Mouse (Mus musculus): ENCODE data around the gene Trim44. TPM values are rescaled to one million over a fixed set of nuclear protein-coding genes. Genes with fewer than 3 reads are reported as not detected.

Trim44 gene
- polyA plus RNA-seq, 1 experiment from 2014 or later, result 29.9 TPM

- no peak overlapping the region for H3K27ac ChIP-seq
- no peaks in the 10 kb centered on the region for H3K9me3 ChIP-seq
- 39% methylated on average over 8 of the region's 8 CpGs for WGBS
- H3K4me2 ChIP-seq, result no peak overlapping the region
- no peaks in the 10 kb centered on the region for H3K36me3 ChIP-seq
- H3K4me3 ChIP-seq, result no peak overlapping the region
- no peaks in the 10 kb centered on the region for H3K4me1 ChIP-seq
- ATAC-seq (ENCODE audit: insufficient number of reproducible peaks, insufficient read depth, low FRiP score, low TSS enrichment, low read depth), result no peak
- no peak overlapping the region for H3K9ac ChIP-seq
- peaks cover 4% of the 10 kb centered on the region; the same call in 1 of the 2 replicates for H3K27me3 ChIP-seq
These were observed 29.9 kb upstream of the Trim44 start for GRCm38 (mm10) chr2:102437357-102438030.

GRCm38 (mm10) chr2:102433879-102434278 is 26.3 kb upstream of the Trim44 start:
- no peak for ATAC-seq (ENCODE audit: insufficient number of reproducible peaks, insufficient read depth, low FRiP score, low TSS enrichment, low read depth)
- H3K27ac ChIP-seq, result no peak overlapping the region
- H3K4me3 ChIP-seq, result no peak overlapping the region

GRCm38 (mm10) chr2:102431084-102431483 is 23.5 kb upstream of the Trim44 start:
- no peak for ATAC-seq (ENCODE audit: insufficient number of reproducible peaks, insufficient read depth, low FRiP score, low TSS enrichment, low read depth)
- WGBS, result 56% methylated on average over 3 of the region's 4 CpGs
- no peak overlapping the region for H3K4me3 ChIP-seq
- H3K9me3 ChIP-seq, result no peaks in the 10 kb centered on the region
- no peak overlapping the region for H3K9ac ChIP-seq
- H3K27ac ChIP-seq, result no peak overlapping the region
- H3K36me3 ChIP-seq, result no peaks in the 10 kb centered on the region
- no peaks in the 10 kb centered on the region for H3K4me1 ChIP-seq
- no peaks in the 10 kb centered on the region for H3K27me3 ChIP-seq
- H3K4me2 ChIP-seq, result no peak overlapping the region

More at GRCm38 (mm10) chr2:102433879-102434278, 26.3 kb upstream of the Trim44 start:
- Histone ChIP-seq H3K36me3 (no peaks in the 10 kb centered on the region), H3K27me3 (no peaks in the 10 kb centered on the region), H3K4me1 (no peaks in the 10 kb centered on the region), H3K9me3 (no peaks in the 10 kb centered on the region), H3K9ac (no peak overlapping the region), H3K4me2 (no peak overlapping the region)
- WGBS, result 77% methylated on average over 1 of the region's 1 CpGs

- Histone ChIP-seq H3K9ac (no peak overlapping the region), H3K36me3 (no peaks in the 10 kb centered on the region), H3K27me3 (no peaks in the 10 kb centered on the region), H3K4me3 (no peak overlapping the region), H3K9me3 (no peaks in the 10 kb centered on the region), H3K27ac (no peak overlapping the region), H3K4me2 (no peak overlapping the region), H3K4me1 (no peaks in the 10 kb centered on the region)
- ATAC-seq (ENCODE audit: insufficient number of reproducible peaks, insufficient read depth, low FRiP score, low TSS enrichment, low read depth), result no peak
These were observed 20.3 kb upstream of the Trim44 start for GRCm38 (mm10) chr2:102427974-102428373.

- no peaks in the 10 kb centered on the region for H3K27me3 ChIP-seq
- no peaks in the 10 kb centered on the region for H3K9me3 ChIP-seq
- no peak overlapping the region for H3K9ac ChIP-seq
- no peak for ATAC-seq (ENCODE audit: insufficient number of reproducible peaks, insufficient read depth, low FRiP score, low TSS enrichment, low read depth)
- no peaks in the 10 kb centered on the region for H3K4me1 ChIP-seq
- 28% methylated on average over 3 of the region's 3 CpGs for WGBS
- H3K4me3 ChIP-seq, result no peak overlapping the region
- no peaks in the 10 kb centered on the region for H3K36me3 ChIP-seq
- no peak overlapping the region for H3K27ac ChIP-seq
- no peak overlapping the region for H3K4me2 ChIP-seq
These were observed 18.8 kb upstream of the Trim44 start for GRCm38 (mm10) chr2:102426434-102426833.

- no peaks in the 10 kb centered on the region for H3K4me1 ChIP-seq
- H3K9me3 ChIP-seq, result no peaks in the 10 kb centered on the region
- no peak overlapping the region for H3K9ac ChIP-seq
- no peaks in the 10 kb centered on the region for H3K27me3 ChIP-seq
- no peak overlapping the region for H3K4me2 ChIP-seq
- H3K27ac ChIP-seq, result no peak overlapping the region
- H3K4me3 ChIP-seq, result no peak overlapping the region
- ATAC-seq (ENCODE audit: insufficient number of reproducible peaks, insufficient read depth, low FRiP score, low TSS enrichment, low read depth), result no peak
- H3K36me3 ChIP-seq, result no peaks in the 10 kb centered on the region
- 73% methylated on average over 14 of the region's 14 CpGs for WGBS
These were observed 8.6 kb upstream of the Trim44 start for GRCm38 (mm10) chr2:102416149-102416743.

GRCm38 (mm10) chr2:102412738-102413137 is 5.1 kb upstream of the Trim44 start:
- no peak overlapping the region for H3K4me3 ChIP-seq
- no peaks in the 10 kb centered on the region for H3K9me3 ChIP-seq
- no peaks in the 10 kb centered on the region for H3K27me3 ChIP-seq
- WGBS, result 72% methylated on average over 2 of the region's 2 CpGs
- H3K4me1 ChIP-seq, result peaks cover 4% of the 10 kb centered on the region
- H3K4me2 ChIP-seq, result no peak overlapping the region
- no peaks in the 10 kb centered on the region for H3K36me3 ChIP-seq
- H3K27ac ChIP-seq, result no peak overlapping the region
- ATAC-seq (ENCODE audit: insufficient number of reproducible peaks, insufficient read depth, low FRiP score, low TSS enrichment, low read depth), result no peak
- H3K9ac ChIP-seq, result no peak overlapping the region

GRCm38 (mm10) chr2:102410615-102411014 is 3.0 kb upstream of the Trim44 start:
- 73% methylated on average over 4 of the region's 4 CpGs for WGBS
- Histone ChIP-seq H3K27me3 (no peaks in the 10 kb centered on the region), H3K27ac (no peak overlapping the region), H3K9ac (no peak overlapping the region), H3K36me3 (no peaks in the 10 kb centered on the region), H3K9me3 (no peaks in the 10 kb centered on the region), H3K4me3 (no peak overlapping the region), H3K4me2 (no peak overlapping the region), H3K4me1 (peaks cover 14% of the 10 kb centered on the region)
- ATAC-seq (ENCODE audit: insufficient number of reproducible peaks, insufficient read depth, low FRiP score, low TSS enrichment, low read depth), result no peak

GRCm38 (mm10) chr2:102409741-102410140 is 2.1 kb upstream of the Trim44 start:
- H3K4me2 ChIP-seq, result no peak overlapping the region
- WGBS, result 87% methylated on average over 3 of the region's 3 CpGs
- no peak overlapping the region for H3K27ac ChIP-seq
- H3K36me3 ChIP-seq, result no peaks in the 10 kb centered on the region
- H3K9me3 ChIP-seq, result no peaks in the 10 kb centered on the region
- no peak overlapping the region for H3K9ac ChIP-seq
- no peak overlapping the region for H3K4me3 ChIP-seq
- ATAC-seq (ENCODE audit: insufficient number of reproducible peaks, insufficient read depth, low FRiP score, low TSS enrichment, low read depth), result no peak
- H3K4me1 ChIP-seq, result peaks cover 14% of the 10 kb centered on the region
- H3K27me3 ChIP-seq, result no peaks in the 10 kb centered on the region

GRCm38 (mm10) chr2:102406324-102407304 is 1.0 kb downstream of the Trim44 start:
- ATAC-seq (ENCODE audit: insufficient number of reproducible peaks, insufficient read depth, low FRiP score, low TSS enrichment, low read depth), result 0 out of 2 replicates have a peak, but pooled peaks have one; percentile 20
- no peaks in the 10 kb centered on the region for H3K36me3 ChIP-seq
- no peaks in the 10 kb centered on the region for H3K9me3 ChIP-seq
- no peaks in the 10 kb centered on the region for H3K27me3 ChIP-seq
- no peak overlapping the region for H3K9ac ChIP-seq
- no peak overlapping the region for H3K27ac ChIP-seq
- H3K4me1 ChIP-seq, result peaks cover 14% of the 10 kb centered on the region
- H3K4me3 ChIP-seq, result no peak overlapping the region
- peak overlapping the region; percentile 44 for H3K4me2 ChIP-seq
- 55% methylated on average over 4 of the region's 4 CpGs for WGBS

- no peak for ATAC-seq (ENCODE audit: insufficient number of reproducible peaks, insufficient read depth, low FRiP score, low TSS enrichment, low read depth)
- Histone ChIP-seq H3K9ac (no peak overlapping the region), H3K9me3 (no peaks in the 10 kb centered on the region), H3K27ac (no peak overlapping the region), H3K27me3 (no peaks in the 10 kb centered on the region), H3K4me1 (peaks cover 31% of the 10 kb centered on the region), H3K36me3 (no peaks in the 10 kb centered on the region; the same call in 1 of the 2 replicates), H3K4me3 (no peak overlapping the region), H3K4me2 (no peak overlapping the region)
- WGBS, result 81% methylated on average over 5 of the region's 5 CpGs
These were observed 3.6 kb downstream of the Trim44 start for GRCm38 (mm10) chr2:102403982-102404381.
